11 mouse cellular contexts compared by ENCODE assay signal in the genomic region with DNA sequence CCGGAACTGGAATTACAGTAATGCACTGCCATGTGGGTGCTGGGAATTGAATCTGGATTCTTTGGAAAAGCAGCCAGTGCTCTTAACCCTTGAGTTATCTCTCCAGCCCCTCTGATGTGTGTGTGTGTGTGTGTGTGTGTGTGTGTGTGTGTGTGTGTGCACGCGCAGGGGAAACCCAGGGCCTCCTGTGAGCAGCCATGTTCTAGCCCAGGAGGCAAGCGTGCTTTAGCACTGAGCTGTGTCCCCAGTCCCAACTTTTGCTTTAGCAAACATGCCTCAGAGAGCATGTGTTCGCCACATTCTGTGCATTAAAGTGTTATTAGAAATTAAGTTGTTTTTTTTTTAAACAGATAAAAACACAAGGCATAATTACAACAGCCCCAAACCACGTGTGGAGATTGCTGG. TPM values are rescaled to one million over a fixed set of nuclear protein-coding genes. Genes with fewer than 3 reads are reported as not detected.
"Had no signal": no experiment of that assay in that cellular context is flagged by ENCODE, and none has a peak within 500 bp of the region (broad histone marks: within the 10 kb centered on the region; RNA-seq: fewer than 3 reads in every experiment).

No protein-coding gene starts in this region.

- H3K36me3 ChIP-seq: liver, embryonic 15.5 days; midbrain, embryonic 10.5 days; neural tube, embryonic 12.5 days had no signal

- H3K4me2 ChIP-seq: liver, embryonic 11.5 days; liver, embryonic 15.5 days; lung, embryonic 14.5 days; neural tube, embryonic 12.5 days had no signal

- H3K9me3 ChIP-seq: liver, embryonic 15.5 days; neural tube, embryonic 12.5 days had no signal

- H3K27ac ChIP-seq: kidney, postnatal 0 days; liver, embryonic 15.5 days; midbrain, embryonic 10.5 days; neural tube, embryonic 12.5 days; stomach, postnatal 0 days had no signal

- H3K4me3 ChIP-seq: liver, embryonic 15.5 days; midbrain, embryonic 10.5 days; neural tube, embryonic 12.5 days had no signal

- H3K9ac ChIP-seq: liver, embryonic 15.5 days; lung, embryonic 14.5 days; neural tube, embryonic 12.5 days had no signal

- H3K4me1 ChIP-seq: midbrain, embryonic 10.5 days; neural tube, embryonic 12.5 days had no signal

- ATAC-seq: midbrain, embryonic 16.5 days had no signal

- H3K27me3 ChIP-seq: liver, embryonic 15.5 days; neural tube, embryonic 12.5 days had no signal

- DNase-seq: kidney, adult 11 months; left cerebral cortex, postnatal 4 days; lung, embryonic 14.5 days had no signal

RNA-seq across cellular contexts. Expression of a gene that starts 39.0 kb away (rescaled TPM):
- total RNA-seq: neutrophil, adult 5-6 weeks had no signal
